Mouse (Mus musculus) forebrain, embryonic 10.5 days (tissue): ENCODE data around the gene Aqp7. TPM values are rescaled to one million over a fixed set of nuclear protein-coding genes. Genes with fewer than 3 reads are reported as not detected.
A peak's percentile ranks its signal among the peaks of the same experiment; 100 is the strongest.
"Not testable (repeated sequence)": the region's sequence is repeated elsewhere in the genome, so short reads cannot be mapped to it uniquely, and the experiment has no call there.

Experiments
- DNase-seq: peaks from one replicate; pipeline ENCODE4 v3.0.0-alpha.2; 2017; ENCODE audit warnings: low spot score; ENCODE audit errors: extremely low spot score
- H3K27ac ChIP-seq: fragments of 300-500 bp; sonication (generic); 2 replicates; pipeline ENCODE4 v1.5.1; 2016; ENCODE audit warnings: mild to moderate bottlenecking
- H3K27me3 ChIP-seq: fragments of 300-500 bp; sonication (generic); 2 replicates; pipeline ENCODE4 v1.6.1; 2016; ENCODE audit warnings: mild to moderate bottlenecking; ENCODE audit not compliant: poor library complexity, severe bottlenecking
- H3K36me3 ChIP-seq: fragments of 300-500 bp; sonication (generic); replicated peaks from 2 replicates; pipeline ENCODE4 v1.6.1; 2016; ENCODE audit warnings: mild to moderate bottlenecking, moderate library complexity
- H3K4me1 ChIP-seq: fragments of 300-500 bp; sonication (generic); 2 replicates; pipeline ENCODE4 v1.6.1; 2016
- H3K4me3 ChIP-seq: fragments of 300-500 bp; sonication (generic); 2 replicates; pipeline ENCODE4 v1.5.1; 2016; ENCODE audit warnings: mild to moderate bottlenecking, moderate library complexity
- H3K9me3 ChIP-seq: fragments of 300-500 bp; sonication (generic); 2 replicates; pipeline ENCODE4 v1.6.1; 2016; ENCODE audit warnings: mild to moderate bottlenecking, moderate library complexity
- WGBS: fragments of 180-500 bp; shearing (Covaris S2); methylation state at CpG from one replicate; pipeline ENCODE4 v1.1.7; 2016; 5-methylcytosine and 5-hydroxymethylcytosine counted together
- polyA plus RNA-seq: library from polyadenylated mRNA; unstranded; fragments of >200 nt; fragmentation: Nextera tagmentation; extraction: Ambion mirVana; gene quantifications from 2 replicates; pipeline ENCODE4 v1.2.1, GENCODE M21; 2016

Gene Aqp7
- 0.06 and 0.07 TPM in 2 replicates for polyA plus RNA-seq

- peaks cover 12% of the 10 kb centered on the region for H3K4me1 ChIP-seq
- H3K4me3 ChIP-seq = no peak within 1 kb of the TSS
- WGBS = 45% methylated on average over 9 of the region's 9 CpGs
- H3K9me3 ChIP-seq = no peaks in the 10 kb centered on the region
- no peak within 1 kb of the TSS for H3K27ac ChIP-seq
- H3K36me3 ChIP-seq = no peaks in the 10 kb centered on the region
- H3K27me3 ChIP-seq = no peaks in the 10 kb centered on the region
- no peak for DNase-seq
Observed at GRCm38 (mm10) chr4:41047524-41048271, at the start of gene Aqp7. Gene Aqp7 (minus strand): TSS chr4:41048139.

- WGBS = 40% methylated on average over 13 of the region's 13 CpGs
- DNase-seq = no peak
- Histone ChIP-seq H3K36me3 (no peaks in the 10 kb centered on the region), H3K27me3 (peaks cover 50% of the 10 kb centered on the region), H3K4me1 (peaks cover 34% of the 10 kb centered on the region), H3K27ac (no peak overlapping the region), H3K9me3 (no peaks in the 10 kb centered on the region), H3K4me3 (peak overlapping the region; percentile 58)
Observed at GRCm38 (mm10) chr4:41097381-41097780, 49.4 kb upstream of the Aqp7 start.

DNA sequence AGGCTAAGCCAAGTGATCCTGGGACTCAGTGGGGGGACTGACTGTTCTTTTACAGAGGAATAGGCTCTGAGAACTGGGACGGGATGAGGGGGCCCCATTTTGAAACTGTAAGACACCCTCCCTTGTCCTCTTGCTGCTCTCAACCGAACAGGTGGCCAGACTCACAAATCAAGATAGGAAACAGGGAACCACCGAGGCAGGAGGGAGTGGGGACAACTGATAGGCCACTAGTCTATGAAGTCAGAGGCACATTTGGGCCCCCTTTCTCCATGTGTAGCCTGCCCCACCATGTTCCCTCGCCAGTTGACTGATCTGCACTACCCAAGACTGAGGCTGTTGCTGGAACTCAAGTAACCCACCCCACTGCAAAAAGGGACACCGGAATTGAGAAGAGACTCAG lies 48.9 kb upstream of the Aqp7 start:
- H3K27me3 ChIP-seq = peaks cover 50% of the 10 kb centered on the region

DNA sequence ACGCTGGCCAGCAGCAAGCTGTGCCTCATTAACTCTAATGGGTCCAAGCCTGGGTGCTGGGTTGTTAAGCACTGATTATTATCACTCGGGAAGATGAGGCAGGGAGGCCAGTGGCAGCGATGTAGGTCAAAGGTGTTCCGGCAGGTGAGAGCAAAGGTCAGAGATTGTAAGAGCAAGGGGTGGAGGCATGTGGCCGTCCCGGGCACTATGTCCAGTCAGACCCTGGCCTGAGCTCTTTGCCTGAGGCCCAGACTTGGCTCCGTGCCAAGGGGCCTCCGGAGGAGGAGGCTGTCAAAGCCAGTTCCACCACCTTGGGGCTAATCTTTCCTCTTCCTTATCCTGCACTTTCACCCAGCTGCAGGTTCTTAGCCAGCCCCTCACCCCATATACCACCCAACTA lies 48.2 kb upstream of the Aqp7 start:
- WGBS = 71% methylated on average over 8 of the region's 8 CpGs
- H3K9me3 ChIP-seq = no peaks in the 10 kb centered on the region
- peaks cover 50% of the 10 kb centered on the region for H3K27me3 ChIP-seq
- H3K36me3 ChIP-seq = no peaks in the 10 kb centered on the region
- no peak for DNase-seq
- H3K27ac ChIP-seq = no peak overlapping the region
- peak overlapping the region; percentile 13 for H3K4me3 ChIP-seq
- H3K4me1 ChIP-seq = peaks cover 39% of the 10 kb centered on the region

More for the DNA sequence above, 48.9 kb upstream of the Aqp7 start:
- 72% methylated on average over 5 of the region's 5 CpGs for WGBS
- Histone ChIP-seq H3K36me3 (no peaks in the 10 kb centered on the region), H3K9me3 (no peaks in the 10 kb centered on the region), H3K4me1 (peaks cover 34% of the 10 kb centered on the region), H3K27ac (no peak overlapping the region), H3K4me3 (peak overlapping the region; percentile 13; the same call in 1 of the 2 replicates)
- peak; percentile 24 for DNase-seq

DNA sequence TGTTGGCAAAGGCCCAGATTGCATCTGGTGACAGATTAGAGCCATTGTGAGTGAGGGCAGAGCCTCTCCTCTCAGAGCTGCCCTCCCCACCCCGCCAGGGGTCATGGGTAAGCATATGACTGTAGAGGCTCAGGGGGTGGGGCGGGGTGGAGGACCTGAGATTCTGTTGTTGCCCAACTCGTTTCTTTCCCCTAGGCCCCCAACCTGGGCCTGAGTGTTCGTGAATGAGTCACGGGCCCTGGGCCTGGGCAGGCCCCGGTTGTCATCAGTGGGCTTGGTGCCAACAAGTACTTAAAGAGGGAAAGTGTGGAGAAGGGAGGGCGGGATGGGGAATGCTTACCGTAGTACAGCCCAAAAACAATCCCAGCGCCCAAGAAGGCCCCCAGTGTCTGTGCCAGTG lies 46.4 kb upstream of the Aqp7 start:
- 83% methylated on average over 9 of the region's 9 CpGs for WGBS
- DNase-seq = no peak
- Histone ChIP-seq H3K36me3 (no peaks in the 10 kb centered on the region), H3K9me3 (no peaks in the 10 kb centered on the region), H3K4me1 (peaks cover 41% of the 10 kb centered on the region), H3K27ac (no peak overlapping the region), H3K4me3 (no peak overlapping the region), H3K27me3 (peaks cover 43% of the 10 kb centered on the region)

DNA sequence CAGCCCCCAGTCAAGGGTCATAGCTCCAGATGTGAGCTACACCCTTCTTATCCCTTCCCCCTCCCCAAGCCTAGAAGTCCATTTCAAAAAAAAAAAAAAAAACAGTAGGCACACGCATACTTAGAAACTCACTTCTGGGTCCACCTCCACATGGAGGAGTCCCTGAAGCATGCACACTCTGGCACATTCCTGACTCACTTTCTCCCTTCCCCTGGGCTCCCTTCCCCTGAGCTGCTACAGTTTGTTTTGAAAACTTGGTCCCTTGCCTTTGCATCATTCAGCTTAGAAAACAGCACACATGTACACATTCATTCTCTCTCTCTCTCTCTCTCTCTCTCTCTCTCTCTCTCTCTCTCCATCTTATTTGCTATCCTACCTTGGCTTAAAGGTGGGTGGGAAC lies 45.0 kb upstream of the Aqp7 start:
- peaks cover 29% of the 10 kb centered on the region for H3K27me3 ChIP-seq
- H3K9me3 ChIP-seq = no peaks in the 10 kb centered on the region
- no peak overlapping the region for H3K27ac ChIP-seq
- WGBS = 84% methylated on average over 1 of the region's 1 CpGs
- H3K4me1 ChIP-seq = peaks cover 35% of the 10 kb centered on the region
- no peaks in the 10 kb centered on the region for H3K36me3 ChIP-seq
- H3K4me3 ChIP-seq = no peak overlapping the region
- no peak for DNase-seq

DNA sequence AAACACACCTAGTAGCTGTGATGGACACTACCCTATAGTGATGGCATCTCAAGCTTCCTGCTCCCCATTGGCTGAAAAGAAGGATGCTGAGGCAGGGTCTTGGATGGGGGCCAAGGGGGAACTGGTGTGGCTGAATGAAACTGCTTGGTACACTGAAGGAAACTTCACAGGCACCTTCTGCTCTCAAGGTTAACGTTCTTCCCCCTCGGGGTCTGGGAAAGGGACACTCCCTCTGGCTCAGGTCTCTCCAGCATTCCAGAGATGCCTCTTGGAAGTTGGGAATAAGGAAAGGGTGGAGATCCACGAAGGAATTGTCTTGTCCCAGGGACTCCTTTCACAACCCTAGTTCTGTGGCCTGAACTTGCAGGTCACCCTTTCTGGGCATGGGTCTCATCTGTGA lies 43.5 kb upstream of the Aqp7 start:
- DNase-seq = no peak
- WGBS = 79% methylated on average over 3 of the region's 3 CpGs
- Histone ChIP-seq H3K36me3 (no peaks in the 10 kb centered on the region), H3K27ac (no peak overlapping the region), H3K4me1 (peaks cover 27% of the 10 kb centered on the region), H3K9me3 (no peaks in the 10 kb centered on the region), H3K27me3 (peaks cover 14% of the 10 kb centered on the region), H3K4me3 (no peak overlapping the region)

GRCm38 (mm10) chr4:41089705-41090104 lies 41.8 kb upstream of the Aqp7 start:
- Histone ChIP-seq H3K36me3 (no peaks in the 10 kb centered on the region), H3K4me1 (peaks cover 18% of the 10 kb centered on the region; the same call in 1 of the 2 replicates), H3K27ac (no peak overlapping the region), H3K4me3 (no peak overlapping the region), H3K27me3 (no peaks in the 10 kb centered on the region), H3K9me3 (no peaks in the 10 kb centered on the region)
- WGBS = 86% methylated on average over 2 of the region's 2 CpGs
- DNase-seq = no peak

GRCm38 (mm10) chr4:41089189-41089588 lies 41.2 kb upstream of the Aqp7 start:
- Histone ChIP-seq H3K4me1 (peaks cover 13% of the 10 kb centered on the region; the same call in 1 of the 2 replicates), H3K36me3 (no peaks in the 10 kb centered on the region), H3K4me3 (no peak overlapping the region), H3K27ac (no peak overlapping the region), H3K9me3 (no peaks in the 10 kb centered on the region), H3K27me3 (no peaks in the 10 kb centered on the region)
- DNase-seq = no peak
- whole genome bisulfite sequencing = 82% methylated on average over 4 of the region's 4 CpGs

GRCm38 (mm10) chr4:41087459-41088298 lies 39.7 kb upstream of the Aqp7 start:
- DNase-seq = no peak
- Histone ChIP-seq H3K27me3 (no peaks in the 10 kb centered on the region), H3K36me3 (no peaks in the 10 kb centered on the region), H3K4me3 (no peak overlapping the region), H3K27ac (no peak overlapping the region; the same call in 1 of the 2 replicates), H3K9me3 (no peaks in the 10 kb centered on the region), H3K4me1 (peaks cover 12% of the 10 kb centered on the region; the same call in 1 of the 2 replicates)
- WGBS = 90% methylated on average over 16 of the region's 16 CpGs

GRCm38 (mm10) chr4:41086947-41087346 lies 39.0 kb upstream of the Aqp7 start:
- WGBS = 80% methylated on average over 9 of the region's 9 CpGs
- DNase-seq = no peak

GRCm38 (mm10) chr4:41084819-41085218 lies 36.9 kb upstream of the Aqp7 start:
- Histone ChIP-seq H3K4me1 (0 out of 2 replicates have a peak, but pooled peaks cover 3% of the 10 kb centered on the region), H3K4me3 (no peak overlapping the region), H3K27me3 (no peaks in the 10 kb centered on the region), H3K27ac (no peak overlapping the region), H3K9me3 (no peaks in the 10 kb centered on the region), H3K36me3 (no peaks in the 10 kb centered on the region)
- 85% methylated on average over 4 of the region's 4 CpGs for WGBS
- DNase-seq = no peak

More at GRCm38 (mm10) chr4:41086947-41087346, 39.0 kb upstream of the Aqp7 start:
- no peak overlapping the region for H3K27ac ChIP-seq
- H3K9me3 ChIP-seq = no peaks in the 10 kb centered on the region
- no peaks in the 10 kb centered on the region for H3K36me3 ChIP-seq
- H3K27me3 ChIP-seq = no peaks in the 10 kb centered on the region
- no peak overlapping the region for H3K4me3 ChIP-seq
- peaks cover 12% of the 10 kb centered on the region; the same call in 1 of the 2 replicates for H3K4me1 ChIP-seq

DNA sequence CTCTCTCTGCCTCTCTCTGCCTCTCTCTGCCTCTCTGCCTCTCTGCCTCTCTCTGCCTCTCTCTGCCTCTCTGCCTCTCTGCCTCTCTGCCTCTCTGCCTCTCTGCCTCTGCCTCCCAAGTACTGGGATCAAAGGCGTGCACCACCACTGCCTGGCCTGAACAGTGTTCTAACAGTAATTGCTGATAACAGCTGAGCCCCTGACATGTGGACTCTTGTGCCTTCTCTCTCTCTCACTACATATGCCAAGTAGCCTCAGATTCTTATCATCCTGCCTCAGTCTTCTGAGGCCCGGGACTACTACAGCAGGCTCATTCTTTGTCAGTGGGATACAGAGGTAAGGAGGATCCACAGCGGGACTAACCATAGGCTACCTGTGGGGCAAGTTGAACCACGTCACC lies 34.9 kb upstream of the Aqp7 start:
- H3K27ac ChIP-seq, DNase-seq, H3K36me3 ChIP-seq, H3K4me1 ChIP-seq, H3K9me3 ChIP-seq, H3K4me3 ChIP-seq, H3K27me3 ChIP-seq: not testable (repeated sequence)
- 79% methylated on average over 4 of the region's 4 CpGs for WGBS
